Mouse (Mus musculus) effector memory CD4-positive, alpha-beta T cell, adult 5 months (primary cell): ENCODE data around the gene Zfp433. TPM values are rescaled to one million over a fixed set of nuclear protein-coding genes. Genes with fewer than 3 reads are reported as not detected.

Source experiments
- polyA plus RNA-seq: library from polyadenylated mRNA; unstranded; fragments of 100-300 nt; shearing (Covaris generic); gene quantifications from one replicate; pipeline ENCODE4 v1.2.1, GENCODE M21; 2017

Gene Zfp433
- 10.5 TPM for polyA plus RNA-seq

GRCm38 (mm10) chr10:81704531-81705301 lies at the start of gene Zfp433:
Zfp433 (plus strand) TSS chr10:81704825.

GRCm38 (mm10) chr10:81770506-81771403 lies 66.1 kb downstream of the Zfp433 start, which contains the start of gene Gm3055:
Gm3055 (minus strand) TSS chr10:81771161.

Other genes with a start within 250 kb of the Zfp433 start
- 17.9 TPM for gene Nfic, start 249.2 kb upstream of the Zfp433 start, polyA plus RNA-seq
- not detected for gene Celf5, start 222.1 kb upstream of the Zfp433 start, polyA plus RNA-seq
- gene Ncln, start 208.4 kb upstream of the Zfp433 start, polyA plus RNA-seq = 104 TPM
- 64.0 TPM for gene S1pr4, start 204.7 kb upstream of the Zfp433 start, polyA plus RNA-seq
- 89.2 TPM for gene Gna15, start 180.6 kb upstream of the Zfp433 start, polyA plus RNA-seq
- gene Gna11, start 159.6 kb upstream of the Zfp433 start, polyA plus RNA-seq = 9.8 TPM
- gene Aes, start 145.3 kb upstream of the Zfp433 start, polyA plus RNA-seq = 893 TPM
- 1.2 TPM for gene Tle2, start 130.3 kb upstream of the Zfp433 start, polyA plus RNA-seq
- 1.5 TPM for gene Tle6, start 103.8 kb upstream of the Zfp433 start, polyA plus RNA-seq
- 2.0 TPM for gene BC025920, start 98.6 kb upstream of the Zfp433 start, polyA plus RNA-seq
- gene Sirt6, start 77.0 kb upstream of the Zfp433 start, polyA plus RNA-seq = 7.3 TPM
- 2.4 TPM for gene Ankrd24, start 76.3 kb upstream of the Zfp433 start, polyA plus RNA-seq
- 1.9 TPM for gene Gm10778, start 55.8 kb upstream of the Zfp433 start, polyA plus RNA-seq
- 15.5 TPM for gene Gm3055, start 66.3 kb downstream of the Zfp433 start, polyA plus RNA-seq
- 2.4 TPM for gene Gm4767, start 107.4 kb downstream of the Zfp433 start, polyA plus RNA-seq
- 3.6 TPM for gene Gm32687, start 159.1 kb downstream of the Zfp433 start, polyA plus RNA-seq
- gene Zfp781, start 225.7 kb downstream of the Zfp433 start, polyA plus RNA-seq = 3.4 TPM